Mouse (Mus musculus) heart, adult 8-10 months (tissue): ENCODE data around the gene Map7d3. TPM values are rescaled to one million over a fixed set of nuclear protein-coding genes. Genes with fewer than 3 reads are reported as not detected.

Experiments
- total RNA-seq, 4 experiments: library from RNA; stranded (reverse); gene quantifications; 2 replicates each; pipeline ENCODE4 v1.2.4; 2022

The Map7d3 gene
- total RNA-seq, 4 experiments from 2014 or later = 0.20 to 0.52 (median 0.38) TPM

Other genes with a start within 250 kb of the Map7d3 start
- gene Mmgt1, start 224.3 kb downstream of the Map7d3 start, total RNA-seq = 10 to 100 TPM; 28.5 to 33.9 (median 30.6) TPM
- gene Slc9a6, start 212.6 kb downstream of the Map7d3 start, total RNA-seq = 10 to 100 TPM; 23.4 to 28.6 (median 26.0) TPM
- gene Fhl1, start 90.5 kb downstream of the Map7d3 start, total RNA-seq = 100 to 1,000 TPM; 107 to 153 (median 139) TPM
- gene Adgrg4, start 47.8 kb upstream of the Map7d3 start, total RNA-seq = not detected
- gene Brs3, start 220.7 kb upstream of the Map7d3 start, total RNA-seq = not detected
- 10 to 100 TPM; 55.2 to 61.5 (median 59.2) TPM for gene Htatsf1, start 231.3 kb upstream of the Map7d3 start, total RNA-seq